Mouse (Mus musculus) ES-E14 (cell line): ENCODE measurements around the gene Ddx55. TPM values are rescaled to one million over a fixed set of nuclear protein-coding genes. Genes with fewer than 3 reads are reported as not detected.

Experiments used
- DNase-seq: peaks from one replicate; pipeline ENCODE4 v3.0.0-alpha.2; 2013; ENCODE audit warnings: low read depth, low spot score
- H3K27ac ChIP-seq: 2 replicates; pipeline ENCODE4 v1.5.1; 2012; ENCODE audit warnings: low read depth, mild to moderate bottlenecking, low read length, moderate library complexity, mixed read lengths; ENCODE audit not compliant: poor library complexity, insufficient read depth, severe bottlenecking
- H3K36me3 ChIP-seq: 2 replicates; pipeline ENCODE4 v1.6.1; 2012; ENCODE audit warnings: mild to moderate bottlenecking, low read length, moderate library complexity, mixed read lengths; ENCODE audit not compliant: control insufficient read depth, poor library complexity, insufficient read depth, severe bottlenecking
- H3K4me1 ChIP-seq, 2 experiments: fragments of 150-350 bp in 1 of 2; sonication (generic) in 1 of 2; 2 replicates each; pipeline ENCODE4 v1.6.1; 2012; ENCODE audit warnings: low read length in 2 of 2, mild to moderate bottlenecking in 1 of 2, mixed read lengths in 1 of 2; ENCODE audit not compliant: control insufficient read depth in 2 of 2, insufficient read depth in 2 of 2, poor library complexity in 1 of 2
- H3K4me3 ChIP-seq, 2 experiments: fragments of 150-350 bp in 1 of 2; sonication (generic) in 1 of 2; 2 replicates each; pipeline ENCODE4 v1.5.1; 2012; ENCODE audit warnings: low read length in 2 of 2, low read depth in 1 of 2, mild to moderate bottlenecking in 1 of 2, mixed read lengths in 1 of 2; ENCODE audit not compliant: insufficient read depth in 1 of 2, poor library complexity in 1 of 2, severe bottlenecking in 1 of 2
- H3K9ac ChIP-seq: 2 replicates; pipeline ENCODE4 v1.6.1; 2012; ENCODE audit warnings: low read depth, mild to moderate bottlenecking, low read length, mixed read lengths; ENCODE audit not compliant: poor library complexity, insufficient read depth, severe bottlenecking
- H3K9me3 ChIP-seq: fragments of 150-350 bp; sonication (generic); 2 replicates; pipeline ENCODE4 v1.6.1; 2012; ENCODE audit warnings: low read depth, mild to moderate bottlenecking, low read length; ENCODE audit not compliant: control insufficient read depth, insufficient read depth
- CHD2 ChIP-seq: IDR thresholded peaks from 2 replicates; pipeline ENCODE4 v1.6.1; 2014; ENCODE audit warnings: mild to moderate bottlenecking, low read depth, low read length, inconsistent platforms
- HCFC1 ChIP-seq: IDR thresholded peaks from 2 replicates; pipeline ENCODE4 v1.6.1; 2012; ENCODE audit warnings: low read length, inconsistent platforms, borderline replicate concordance; ENCODE audit not compliant: insufficient read depth
- MAFK ChIP-seq: IDR thresholded peaks from 2 replicates; pipeline ENCODE4 v1.6.1; 2014; ENCODE audit warnings: mild to moderate bottlenecking, low read depth, low read length, inconsistent platforms; ENCODE audit not compliant: insufficient read depth
- ZC3H11A ChIP-seq: IDR thresholded peaks from 2 replicates; pipeline ENCODE4 v1.6.1; 2012; ENCODE audit warnings: low read depth, mild to moderate bottlenecking, inconsistent platforms, low read length, borderline replicate concordance
- ZNF384 ChIP-seq: IDR thresholded peaks from 2 replicates; pipeline ENCODE4 v1.6.1; 2012; ENCODE audit warnings: low read depth, low read length, inconsistent platforms
- in situ Hi-C, 2 experiments: fragments of 600-800 bp; cut with MboI; formaldehyde crosslinking; loops; one replicate each; pipeline ENCODE4 v1.15.1; 2025; ENCODE audit warnings: low sequenced_read_pairs in 2 of 2, inconsistent platforms in 1 of 2; ENCODE audit not compliant: unreplicated experiment in 2 of 2
- total RNA-seq: library from RNA; depleted of rRNA; stranded (reverse); fragments of 300-350 nt; gene quantifications from 2 replicates; pipeline ENCODE4 v1.2.3, GENCODE M21; 2012

Gene Ddx55
- total RNA-seq, 1 experiment, result 22.8 TPM

DNA sequence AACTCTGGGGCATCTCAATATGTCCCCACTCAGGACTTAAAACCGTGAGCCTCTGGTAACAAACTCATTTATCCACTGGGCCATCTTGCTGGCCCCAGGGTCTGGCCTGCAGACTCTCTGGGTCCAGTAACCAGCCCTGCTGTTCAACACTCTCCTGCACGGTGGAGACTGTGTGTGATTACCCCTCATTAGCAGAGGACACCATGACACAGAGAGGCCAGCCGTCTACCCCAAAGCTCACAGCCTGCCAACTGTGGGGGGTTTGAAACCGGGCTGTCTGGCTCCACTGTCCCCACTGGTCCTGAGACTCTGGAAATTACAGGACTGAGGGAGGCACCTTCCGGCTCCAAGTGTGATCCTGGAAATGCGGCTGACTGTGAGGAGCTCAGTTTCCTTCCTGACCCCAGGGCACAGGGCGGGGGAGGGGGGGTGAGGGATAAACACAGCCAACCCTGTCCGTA is 23.4 kb upstream of the Ddx55 start:
- Histone ChIP-seq H3K9ac (no peak overlapping the region), H3K9me3 (no peaks in the 10 kb centered on the region), H3K4me1 (peaks cover 4 to 11% of the 10 kb centered on the region in 2 experiments; a peak in 3 of 4 replicates), H3K27ac (no peak overlapping the region), H3K36me3 (no peaks in the 10 kb centered on the region), H3K4me3 (peak overlapping the region in 1 of 2 experiments; percentile 70; a peak in 2 of 4 replicates)
- in situ Hi-C loops, result no loop called here
- DNase-seq, result no peak
- TF ChIP-seq MAFK, result no peak
- no peak for TF ChIP-seq ZC3H11A
- no peak for TF ChIP-seq HCFC1
- no peak for TF ChIP-seq ZNF384
- TF ChIP-seq CHD2, result no peak

DNA sequence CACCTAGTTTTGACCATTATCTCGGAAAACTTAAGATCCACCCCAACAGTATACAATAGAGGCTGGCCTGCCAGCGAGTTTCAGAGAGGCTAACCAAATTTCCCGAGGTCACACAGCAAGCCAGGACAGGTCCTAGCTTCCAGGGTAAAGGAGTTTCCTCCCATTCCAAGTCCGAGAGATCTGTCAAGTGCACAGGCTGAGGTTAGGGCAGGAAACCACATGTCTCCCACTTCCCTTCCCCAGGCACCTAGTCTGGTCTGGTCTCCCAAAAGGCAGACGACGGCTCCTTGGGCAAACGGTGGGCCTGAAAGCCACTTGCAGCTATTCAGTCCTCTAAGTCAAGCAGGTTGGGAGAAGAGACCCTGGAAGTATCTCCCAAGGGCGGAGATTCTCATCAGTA is 23.0 kb upstream of the Ddx55 start:
- TF ChIP-seq HCFC1 (no peak), ZC3H11A (no peak), CHD2 (no peak), ZNF384 (no peak), MAFK (no peak)
- in situ Hi-C loops, result no loop called here
- Histone ChIP-seq H3K4me1 (peaks cover 4 to 11% of the 10 kb centered on the region in 2 experiments; a peak in 3 of 4 replicates), H3K9ac (no peak overlapping the region), H3K36me3 (no peaks in the 10 kb centered on the region), H3K4me3 (peak overlapping the region; percentile 70 to 93), H3K9me3 (no peaks in the 10 kb centered on the region), H3K27ac (no peak overlapping the region)
- no peak for DNase-seq

DNA sequence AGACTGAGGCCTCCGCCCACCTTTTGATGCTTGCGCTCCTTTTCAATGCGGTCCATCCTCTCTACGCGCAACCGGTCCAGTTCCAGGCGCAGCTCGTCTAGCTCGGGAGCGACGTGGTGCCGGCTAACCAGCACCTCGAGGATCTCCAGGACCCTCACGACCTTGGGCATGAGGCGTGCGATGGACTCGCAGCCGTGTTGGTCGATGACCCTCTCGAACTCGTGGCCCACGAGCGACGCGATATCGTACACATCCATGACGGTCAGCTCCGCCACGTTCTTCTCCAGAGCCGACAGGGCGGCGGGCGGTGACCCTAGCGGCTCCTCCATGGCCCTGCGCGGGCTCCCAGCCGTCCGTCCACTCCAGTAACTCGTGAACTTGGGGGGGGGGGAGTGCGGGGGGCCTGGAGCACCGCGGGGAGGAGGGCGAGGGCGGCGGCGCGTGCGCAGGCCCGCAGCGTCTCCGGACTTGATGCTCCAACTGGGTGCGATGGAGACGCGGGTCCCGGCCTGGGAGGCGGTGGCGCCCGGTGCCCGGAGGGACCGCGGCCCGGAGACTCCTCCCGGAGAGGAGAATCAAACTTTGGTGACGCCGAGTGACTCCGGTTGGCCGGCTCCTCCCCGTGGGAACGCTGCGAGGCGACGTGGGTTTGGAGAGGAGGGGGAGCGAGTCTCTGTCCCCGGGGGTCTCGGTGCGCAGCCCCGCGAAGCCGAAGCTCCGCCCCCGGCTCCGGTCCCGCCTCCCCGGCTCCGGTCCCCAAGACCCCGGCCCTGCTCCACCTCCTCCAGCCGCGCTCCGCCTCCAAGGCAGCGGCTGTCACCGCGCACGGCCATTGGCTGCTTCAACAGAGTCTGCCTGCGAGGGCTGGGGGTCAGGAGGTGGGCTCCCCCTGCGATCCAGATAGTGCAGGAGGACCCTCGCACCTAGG is 21.7 kb upstream of the Ddx55 start, which contains the start of gene Rilpl1:
Gene Rilpl1 (minus strand): TSS at position 737 of the 928 bp plus-strand sequence.
- in situ Hi-C loops, result no loop called here
- H3K9me3 ChIP-seq, result no peaks in the 10 kb centered on the region
- peak within 1 kb of the TSS; percentile 70 to 93 for H3K4me3 ChIP-seq
- H3K27ac ChIP-seq, result peak within 1 kb of the TSS; percentile 9; the same call in 1 of the 2 replicates
- no peak for TF ChIP-seq HCFC1
- TF ChIP-seq ZC3H11A, result no peak
- no peak for TF ChIP-seq CHD2
- no peak for TF ChIP-seq ZNF384
- no peak for TF ChIP-seq MAFK
- H3K4me1 ChIP-seq, result peaks cover 4 to 11% of the 10 kb centered on the region in 2 experiments; a peak in 3 of 4 replicates
- H3K36me3 ChIP-seq, result no peaks in the 10 kb centered on the region
- no peak for DNase-seq
- peak within 1 kb of the TSS; percentile 68 for H3K9ac ChIP-seq

DNA sequence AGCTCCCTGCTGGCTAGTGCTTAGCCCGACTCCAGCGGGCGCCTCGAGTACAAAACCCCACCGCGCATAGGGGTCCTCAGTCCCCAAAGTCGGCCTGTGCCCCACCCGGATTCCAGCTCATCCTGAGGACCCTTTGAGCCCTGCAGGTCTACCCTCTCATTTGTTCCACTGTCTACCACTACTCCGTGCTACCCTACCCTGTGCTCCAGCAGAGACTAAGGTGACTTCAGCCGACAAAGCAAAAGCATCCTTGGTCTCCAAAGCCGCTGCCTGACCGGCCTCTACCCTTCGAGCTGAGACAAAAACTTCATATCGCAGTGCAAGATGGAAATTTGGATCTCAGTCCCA is 21.1 kb upstream of the Ddx55 start:
- H3K4me1 ChIP-seq, result peaks cover 4 to 11% of the 10 kb centered on the region in 2 experiments; a peak in 3 of 4 replicates
- H3K36me3 ChIP-seq, result no peaks in the 10 kb centered on the region
- TF ChIP-seq MAFK (no peak), CHD2 (no peak), ZNF384 (no peak), ZC3H11A (no peak), HCFC1 (no peak)
- peak overlapping the region; percentile 9; the same call in 1 of the 2 replicates for H3K27ac ChIP-seq
- no peak for DNase-seq
- H3K4me3 ChIP-seq, result peak overlapping the region; percentile 70 to 93
- H3K9ac ChIP-seq, result peak overlapping the region; percentile 55; the same call in 1 of the 2 replicates
- in situ Hi-C loops, result no loop called here
- no peaks in the 10 kb centered on the region for H3K9me3 ChIP-seq
